Mouse (Mus musculus) olfactory bulb, adult 2 months (tissue): ENCODE results near the gene 9630041A04Rik.

Experiments used
- CTCF ChIP-seq: fragments of 200-500 bp; IDR thresholded peaks from 2 replicates; pipeline ENCODE4 v1.5.1; 2012; ENCODE audit warnings: low read depth, mild to moderate bottlenecking, low read length, moderate library complexity; ENCODE audit not compliant: insufficient read depth
- POLR2A ChIP-seq: fragments of 200-500 bp; IDR thresholded peaks from 2 replicates; pipeline ENCODE4 v1.6.1; 2012; ENCODE audit warnings: mild to moderate bottlenecking, low read depth, low read length, moderate library complexity; ENCODE audit not compliant: insufficient read depth

GRCm38 (mm10) chr9:101833619-101834018 lies 28.0 kb upstream of the 9630041A04Rik start:
- TF ChIP-seq POLR2A (no peak), CTCF (no peak)
